Mouse (Mus musculus) liver, postnatal 0 days (tissue): Measurements from ENCODE around the gene Slc44a5.

Experiments used
- CTCF ChIP-seq: sonication (generic); IDR thresholded peaks from 2 replicates; pipeline ENCODE4 v1.5.1; 2016; ENCODE audit warnings: antibody characterized with exemption, low read depth
- EP300 ChIP-seq: IDR thresholded peaks from 2 replicates; pipeline ENCODE4 v1.6.1; 2016; ENCODE audit warnings: antibody characterized with exemption, low read depth, mild to moderate bottlenecking

GRCm38 (mm10) chr3:154177665-154178305 lies 204.5 kb downstream of the Slc44a5 start:
- TF ChIP-seq CTCF, result no peak
- no peak for TF ChIP-seq EP300
